Mouse (Mus musculus) right cerebral cortex, postnatal 10 days (tissue): ENCODE data around the gene Slc1a3.

Experiments used
- DNase-seq, 2 experiments: peaks; one replicate each; pipeline ENCODE4 v3.0.0; 2021; ENCODE audit warnings: low spot score in 2 of 2

Gene Slc1a3

DNA sequence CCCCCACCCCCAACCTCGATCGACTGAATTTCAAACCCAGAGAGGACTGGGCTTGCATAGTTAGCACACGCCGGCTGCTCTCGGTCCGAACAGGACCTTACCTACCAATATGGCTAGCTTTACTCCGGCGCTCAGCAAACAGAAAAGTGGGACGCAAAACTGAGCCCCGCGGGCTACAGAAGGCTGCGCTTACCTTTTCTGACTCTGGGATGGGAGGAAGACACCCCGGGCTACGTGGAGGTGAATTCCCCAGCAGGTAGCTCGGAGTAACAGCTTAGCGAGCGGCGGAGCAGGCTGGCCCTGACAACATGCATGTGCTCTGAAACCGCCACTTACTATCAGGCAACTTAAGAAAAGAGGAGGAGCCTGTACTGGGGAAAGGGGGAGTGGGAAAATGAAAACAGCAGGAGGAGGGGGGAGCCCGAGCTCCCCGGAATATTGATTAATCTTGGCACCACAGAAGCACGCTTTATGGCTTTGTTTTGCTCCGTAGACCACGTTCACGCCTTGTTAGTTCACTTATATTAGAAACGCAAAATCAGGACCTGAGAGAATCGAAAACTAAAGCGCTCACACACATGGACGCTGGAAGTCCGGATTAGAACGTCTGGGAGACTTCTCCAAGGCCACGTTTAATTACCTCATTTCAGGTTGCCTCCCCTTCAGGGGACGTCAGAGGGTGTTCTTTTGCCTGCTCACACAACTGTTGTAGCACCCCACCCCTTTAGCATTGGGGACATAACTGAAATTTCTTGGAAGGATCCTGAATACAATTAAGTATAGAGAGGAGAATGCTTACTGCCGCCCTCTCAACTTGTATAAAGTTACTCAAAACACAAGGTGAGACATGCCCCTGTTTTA lies at the start of gene Slc1a3:
TSS of gene Slc1a3 (minus strand) at position 619 of the 861 bp plus-strand sequence.
- DNase-seq = peak; percentile 30 to 50

DNA sequence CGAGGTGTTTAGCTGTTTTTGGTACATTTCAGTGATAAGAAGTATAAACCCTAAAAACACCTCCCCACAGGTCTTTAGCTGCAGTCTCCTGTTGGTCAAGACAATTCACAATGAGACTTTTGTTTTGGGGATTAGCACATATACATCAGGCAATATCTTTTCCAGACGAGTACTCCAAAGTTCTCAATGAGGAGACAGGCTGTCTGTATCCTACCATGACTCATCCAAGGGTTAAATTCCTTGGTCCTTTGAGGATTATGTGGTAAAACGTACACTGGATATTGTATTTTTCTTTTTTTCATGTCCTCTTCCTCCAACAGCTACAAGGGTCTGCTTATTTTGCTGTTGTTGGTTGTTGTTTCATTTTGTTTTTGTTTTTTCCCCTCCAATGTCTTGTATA lies 48.5 kb upstream of the Slc1a3 start:
- DNase-seq = no peak

DNA sequence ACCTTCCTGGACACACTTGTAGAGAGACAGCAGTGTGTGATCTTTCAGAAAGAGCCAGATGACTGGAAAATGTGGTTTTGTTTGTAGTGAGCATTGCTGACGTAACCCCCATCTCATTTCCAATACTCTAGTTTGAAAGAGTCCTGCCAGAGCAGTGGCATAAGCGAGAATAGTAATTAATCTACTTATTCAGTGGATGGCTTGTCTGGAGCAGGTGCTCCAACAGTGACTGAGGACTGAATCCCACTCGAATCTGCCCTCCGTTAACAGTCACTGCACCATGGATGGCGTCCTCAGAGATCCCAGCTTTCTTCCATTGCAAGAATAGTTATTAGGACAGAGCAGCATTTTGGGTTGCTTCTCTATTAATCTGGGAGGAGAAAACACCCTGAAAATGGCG lies 45.9 kb upstream of the Slc1a3 start:
- DNase-seq = no peak

DNA sequence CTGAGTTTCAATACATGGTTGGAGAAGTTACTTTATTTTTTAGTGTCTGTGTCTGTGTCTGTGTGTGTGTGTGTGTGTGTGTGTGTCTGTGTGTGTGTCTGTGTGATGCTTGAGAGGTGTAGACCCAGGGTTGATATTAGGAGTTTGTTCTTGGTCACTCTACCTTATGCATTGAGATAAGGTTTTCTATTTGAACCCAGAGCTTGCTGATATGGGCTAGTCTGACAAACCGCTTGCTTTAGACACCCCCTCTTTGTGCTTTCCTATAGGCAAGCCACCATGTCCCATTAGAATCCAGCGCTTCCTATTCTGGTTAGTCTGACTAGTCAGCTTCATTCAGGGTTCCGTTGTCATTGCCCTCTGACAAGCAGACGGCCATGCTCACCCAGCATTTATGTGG lies 39.2 kb upstream of the Slc1a3 start:
- no peak for DNase-seq

DNA sequence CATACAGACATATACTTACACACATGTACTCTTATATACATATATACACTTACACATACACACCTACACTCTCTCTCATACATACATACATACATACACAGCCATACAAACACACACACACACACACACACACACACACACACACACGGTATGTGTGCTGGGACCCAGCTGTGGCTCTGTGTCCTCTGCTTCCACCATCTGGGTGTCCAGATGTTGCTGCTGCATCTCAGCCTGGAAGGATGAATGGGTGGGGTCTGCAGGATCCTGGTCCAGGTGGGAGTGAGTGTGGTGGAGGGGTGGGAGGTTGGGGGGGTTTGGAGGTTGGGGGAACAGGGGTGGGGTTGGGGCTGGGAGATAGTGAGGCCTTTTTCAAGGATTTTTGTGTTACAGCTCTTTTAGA lies 38.2 kb upstream of the Slc1a3 start:
- DNase-seq = no peak

DNA sequence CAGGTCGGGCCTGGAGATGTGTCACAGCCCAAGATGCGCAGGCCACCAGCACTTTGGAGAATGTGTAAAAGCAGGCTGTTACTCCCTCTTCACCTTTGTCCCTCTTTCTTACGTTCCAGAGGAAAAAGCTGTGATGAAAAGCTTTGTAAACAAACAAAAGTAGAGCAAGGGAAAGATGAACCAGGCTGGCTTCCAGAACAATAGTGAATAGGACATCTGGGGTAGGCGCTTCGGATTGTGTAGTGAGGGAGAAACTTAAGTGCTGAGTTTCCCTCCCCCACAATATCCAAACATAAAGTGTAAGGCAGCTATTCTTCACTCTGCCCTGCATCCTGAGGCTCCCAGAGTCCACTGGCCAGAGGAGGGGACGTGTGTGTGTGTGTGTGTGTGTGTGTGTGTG lies 31.0 kb upstream of the Slc1a3 start:
- no peak for DNase-seq

DNA sequence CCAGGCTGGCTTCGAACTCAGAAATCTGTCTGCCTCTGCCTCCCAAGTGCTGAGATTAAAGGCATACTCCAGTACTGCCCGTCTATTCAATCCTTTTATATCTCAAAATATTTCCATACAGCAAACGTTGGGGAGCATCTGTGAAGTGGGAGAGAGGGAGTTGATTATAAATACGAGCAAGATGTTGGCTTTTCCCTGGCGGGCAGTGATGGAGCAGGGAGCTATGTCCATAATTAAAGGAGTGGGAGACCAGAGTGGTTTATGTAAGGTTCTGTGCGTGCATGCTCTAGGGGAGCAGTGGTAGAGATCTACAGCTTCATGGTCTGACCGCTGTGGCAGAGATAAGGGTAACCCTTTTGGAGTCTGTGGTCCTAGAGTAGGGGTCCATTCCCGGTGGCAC lies 30.2 kb upstream of the Slc1a3 start:
- no peak for DNase-seq

DNA sequence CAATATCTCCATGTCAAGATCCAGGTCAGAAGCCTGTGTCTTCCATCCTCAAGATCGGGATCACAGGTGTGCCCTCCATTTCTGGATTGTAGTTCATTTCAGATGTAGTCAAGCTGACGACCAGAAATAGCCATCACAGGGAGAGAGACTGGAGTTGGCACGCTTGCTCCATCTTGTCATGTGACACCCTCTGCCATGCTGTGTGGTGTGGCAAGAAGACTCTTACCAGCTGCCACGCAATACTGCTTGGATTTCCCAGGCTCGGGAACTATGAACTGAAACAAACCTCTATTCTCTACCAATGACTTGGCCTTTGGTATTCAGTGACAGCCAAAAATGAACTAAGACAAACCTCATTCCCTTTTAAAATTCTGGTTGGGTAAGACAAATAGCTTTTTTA lies 27.6 kb upstream of the Slc1a3 start:
- DNase-seq = peak in 1 of 2 experiments; percentile 43

DNA sequence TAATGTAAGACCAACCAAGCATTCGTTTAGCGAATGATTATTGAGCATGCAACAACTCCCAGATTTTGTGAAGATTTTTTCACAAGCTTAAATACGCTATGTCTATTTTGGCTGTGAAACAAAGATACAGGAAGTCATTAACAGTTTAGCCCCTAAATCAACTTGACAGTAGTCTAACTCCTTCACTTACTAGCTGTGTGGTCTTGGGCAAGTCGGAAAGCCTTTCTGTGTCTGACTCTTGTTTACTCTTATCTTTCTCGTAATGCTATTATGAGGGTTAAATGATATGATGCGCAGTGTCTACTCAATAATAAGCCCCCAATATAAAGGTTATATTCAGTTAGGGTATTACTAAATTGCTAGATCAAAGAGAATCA lies 23.8 kb upstream of the Slc1a3 start:
- DNase-seq = no peak

DNA sequence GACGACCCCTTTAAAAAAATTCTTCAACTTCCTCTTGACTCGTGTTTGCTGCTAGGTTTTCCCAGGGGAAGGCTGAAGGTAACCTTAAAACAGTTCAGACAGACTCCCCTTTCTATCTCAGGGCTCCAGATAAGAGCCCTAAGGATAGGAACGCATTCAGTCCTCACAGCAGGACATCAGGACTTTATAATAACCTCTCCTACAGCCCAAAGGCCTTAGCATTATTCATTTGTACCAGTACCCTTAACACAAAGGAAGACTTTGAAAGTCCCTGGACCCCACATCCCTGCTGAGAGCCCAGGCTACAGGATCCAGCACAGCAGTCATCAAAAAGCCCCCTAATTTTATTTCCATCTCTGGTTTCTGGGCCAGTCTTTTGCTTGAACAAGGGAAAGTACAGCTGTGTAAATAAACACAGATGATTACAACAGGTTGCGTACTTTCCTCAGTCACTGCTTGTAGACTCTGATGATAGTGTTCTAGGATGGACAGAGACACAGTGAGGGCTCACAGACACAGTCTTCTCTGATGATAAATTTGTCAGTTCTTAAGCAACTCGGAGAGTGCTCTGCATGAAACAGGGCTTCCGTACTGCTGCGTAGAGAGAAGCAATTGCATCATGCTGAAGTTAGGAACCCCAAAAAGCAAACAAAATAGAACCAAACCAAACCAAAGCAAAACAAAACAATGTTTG lies 23.3 kb upstream of the Slc1a3 start:
- DNase-seq = no peak

DNA sequence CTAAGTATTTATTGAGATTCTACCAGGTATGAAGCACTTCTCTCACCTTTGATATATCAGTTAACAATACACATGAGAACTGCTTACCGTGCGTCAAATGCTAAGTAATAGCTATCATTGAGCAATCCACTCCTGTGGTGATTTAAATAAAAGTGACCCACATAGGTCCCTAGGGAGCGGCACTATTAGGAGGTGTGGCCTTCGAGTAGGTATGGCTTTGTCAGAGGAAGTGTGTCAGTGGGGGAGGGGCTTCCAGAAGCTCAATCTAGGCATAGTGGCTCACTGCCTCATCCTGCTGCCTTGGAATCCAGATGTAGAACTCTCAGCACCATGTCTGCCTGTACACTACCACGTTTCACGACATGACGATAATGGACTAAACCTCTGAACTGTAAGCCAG lies 18.3 kb upstream of the Slc1a3 start:
- DNase-seq = no peak

DNA sequence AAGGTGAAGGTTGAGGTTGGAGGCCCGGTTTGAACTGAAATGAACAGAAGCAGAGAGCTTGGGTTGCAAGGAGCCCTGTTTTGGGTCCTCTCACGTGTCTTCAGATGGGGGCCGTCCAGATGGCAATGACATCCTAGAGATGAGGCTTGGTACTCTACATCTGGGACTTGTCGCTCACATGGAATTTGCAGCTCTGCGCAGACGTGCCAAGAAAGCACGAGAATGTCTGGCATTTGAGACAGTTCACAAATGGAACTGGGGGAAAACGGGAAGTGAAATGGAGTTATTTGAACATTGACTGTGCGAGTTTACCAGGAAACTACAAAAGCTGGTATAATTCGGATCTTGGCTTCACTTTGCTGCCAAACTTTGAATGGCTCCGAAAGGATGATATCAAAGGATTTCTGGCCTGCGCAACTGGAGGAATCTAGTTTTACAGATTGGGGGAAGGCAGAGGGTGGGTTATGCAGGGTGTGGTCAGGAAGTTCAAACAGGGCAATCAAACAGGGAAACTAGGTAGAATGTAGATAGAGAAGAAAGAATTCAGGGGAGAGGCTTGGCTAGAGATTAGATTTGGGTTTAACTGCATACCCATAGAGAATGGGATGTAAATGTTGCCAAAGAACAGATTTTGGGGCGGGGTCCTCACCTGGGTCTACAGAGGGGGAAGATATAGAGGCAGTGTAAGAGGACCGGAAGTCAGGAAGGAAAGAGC lies 12.0 kb upstream of the Slc1a3 start:
- DNase-seq = no peak

DNA sequence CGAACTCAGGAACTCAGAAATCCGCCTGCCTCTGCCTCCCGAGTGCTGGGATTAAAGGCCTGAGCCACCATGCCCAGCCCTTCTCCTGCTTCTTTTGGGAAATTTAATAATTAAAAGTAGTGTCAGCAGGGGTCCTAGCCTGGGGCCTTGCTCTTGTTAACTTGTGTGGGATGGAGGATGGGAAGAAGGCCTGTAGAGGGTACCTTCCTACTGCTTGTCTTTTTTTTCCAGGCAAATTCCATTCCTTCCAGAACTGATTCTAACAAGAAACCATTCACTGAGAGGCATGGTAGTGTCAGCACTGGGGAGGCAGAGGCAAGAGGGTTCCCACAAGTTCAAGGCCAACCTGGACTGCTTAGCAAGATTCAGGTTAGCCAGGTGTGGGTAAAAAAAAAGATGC lies 11.2 kb upstream of the Slc1a3 start:
- no peak for DNase-seq

DNA sequence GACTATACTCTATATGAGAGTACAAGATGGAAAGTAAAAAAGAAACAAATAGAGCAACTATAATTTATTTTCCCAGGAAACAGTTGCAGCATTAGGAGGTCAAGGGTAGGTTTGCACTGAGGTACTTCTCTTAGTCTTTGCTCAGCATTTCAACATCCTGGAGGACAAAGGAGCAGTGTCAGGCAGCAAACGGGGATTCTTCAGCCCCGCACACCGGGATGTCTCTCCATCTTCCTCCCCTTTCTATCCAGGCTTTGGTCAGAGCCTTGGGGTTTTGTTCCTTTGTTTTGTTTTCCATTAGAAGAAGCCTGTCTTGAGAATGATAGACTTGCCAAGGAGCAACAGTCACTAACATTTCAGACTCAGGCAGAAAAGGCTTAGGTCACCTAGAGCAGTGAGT lies 10.4 kb upstream of the Slc1a3 start:
- no peak for DNase-seq

DNA sequence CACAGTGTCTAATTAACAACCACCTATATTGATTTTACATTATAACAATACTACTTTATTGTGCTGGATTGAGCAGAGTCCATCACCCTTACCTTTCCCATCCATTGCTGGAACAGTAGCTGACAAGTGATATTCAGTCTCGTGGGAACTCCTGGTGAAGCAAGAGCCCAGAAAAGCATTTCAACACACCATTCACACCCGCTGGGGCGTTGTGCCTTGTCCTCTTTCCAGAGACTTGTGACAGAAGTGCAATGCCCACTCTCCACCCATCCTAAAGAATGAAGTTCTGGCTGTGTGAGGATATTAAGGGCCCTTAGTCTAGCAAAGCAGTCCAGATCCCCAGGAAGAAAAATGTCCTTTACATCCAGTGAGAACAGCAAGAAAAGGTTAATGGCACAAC lies 7.9 kb upstream of the Slc1a3 start:
- no peak for DNase-seq

DNA sequence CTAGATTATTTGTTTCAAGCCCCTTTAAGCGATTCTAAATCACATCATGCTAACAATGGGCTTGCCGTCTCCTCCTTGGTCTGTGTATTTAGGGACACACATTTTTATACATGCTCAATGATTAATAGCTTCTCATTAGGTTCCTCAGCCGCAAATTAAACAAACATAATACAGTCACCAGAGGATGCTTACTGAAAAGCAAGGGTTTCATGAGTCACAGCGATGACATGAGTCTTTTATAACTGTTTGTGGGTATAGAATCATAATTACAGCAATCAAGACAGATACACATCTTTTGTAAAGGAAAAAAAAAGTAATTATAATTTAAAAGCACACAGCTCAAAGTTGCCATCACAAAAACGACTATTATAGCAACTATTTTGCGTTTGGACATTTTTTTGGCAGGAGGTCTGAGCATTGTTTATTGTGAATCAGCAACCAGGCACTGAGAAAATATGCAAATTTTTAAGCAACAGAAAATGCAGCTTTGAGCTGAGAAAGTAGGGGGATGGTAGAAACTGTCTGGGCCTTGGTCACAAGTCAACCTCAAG lies 6.5 kb upstream of the Slc1a3 start:
- DNase-seq = no peak

DNA sequence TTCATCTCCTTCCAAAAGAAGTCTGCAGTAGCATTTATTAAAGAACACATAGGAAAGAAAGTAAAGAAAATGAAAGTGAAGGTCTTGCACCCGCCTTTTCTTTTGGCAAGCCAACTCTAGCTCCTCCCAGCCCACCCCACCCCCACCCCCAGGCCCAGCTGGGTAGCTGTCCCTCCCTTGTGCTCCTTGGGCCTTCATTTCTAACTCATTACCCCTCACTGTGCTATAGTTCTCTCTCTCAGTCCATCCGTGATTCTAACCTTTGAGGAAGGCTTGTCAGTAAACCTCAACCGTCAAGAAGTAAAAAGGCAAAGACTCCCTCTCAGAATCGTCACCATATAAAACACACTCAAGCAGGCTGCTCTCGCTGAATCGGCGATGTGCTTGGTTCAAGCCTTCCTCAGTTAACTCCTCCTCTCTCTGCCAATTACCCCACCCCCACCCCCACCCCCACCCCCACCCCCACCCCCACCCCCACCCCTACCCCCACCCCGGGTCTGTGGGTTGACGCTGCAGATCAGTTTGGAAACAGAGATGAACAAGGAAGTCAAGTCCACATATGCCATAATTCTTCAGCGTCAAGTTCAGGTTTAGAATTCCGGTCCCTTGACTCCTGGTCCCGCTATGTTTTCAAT lies 5.9 kb upstream of the Slc1a3 start:
- no peak for DNase-seq

DNA sequence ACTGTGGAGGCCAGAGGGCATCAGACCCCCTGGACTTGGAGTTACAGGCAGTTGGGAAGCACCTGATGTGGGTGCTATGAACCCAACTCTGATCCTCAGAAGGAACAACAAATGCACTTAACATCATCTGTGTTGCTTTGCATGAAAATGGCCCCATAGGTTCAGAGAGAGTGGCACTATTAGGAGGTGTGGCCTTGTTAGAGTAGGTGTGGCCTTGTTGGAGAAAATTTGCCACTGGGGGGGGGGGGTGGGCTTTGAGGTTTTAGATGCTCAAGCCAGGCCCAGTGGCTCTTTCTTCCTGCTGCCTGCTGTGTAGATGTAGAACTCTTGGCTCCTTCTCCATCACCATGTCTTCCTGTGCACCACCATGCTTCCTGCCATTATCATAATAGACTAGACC lies 5.1 kb upstream of the Slc1a3 start:
- no peak for DNase-seq

DNA sequence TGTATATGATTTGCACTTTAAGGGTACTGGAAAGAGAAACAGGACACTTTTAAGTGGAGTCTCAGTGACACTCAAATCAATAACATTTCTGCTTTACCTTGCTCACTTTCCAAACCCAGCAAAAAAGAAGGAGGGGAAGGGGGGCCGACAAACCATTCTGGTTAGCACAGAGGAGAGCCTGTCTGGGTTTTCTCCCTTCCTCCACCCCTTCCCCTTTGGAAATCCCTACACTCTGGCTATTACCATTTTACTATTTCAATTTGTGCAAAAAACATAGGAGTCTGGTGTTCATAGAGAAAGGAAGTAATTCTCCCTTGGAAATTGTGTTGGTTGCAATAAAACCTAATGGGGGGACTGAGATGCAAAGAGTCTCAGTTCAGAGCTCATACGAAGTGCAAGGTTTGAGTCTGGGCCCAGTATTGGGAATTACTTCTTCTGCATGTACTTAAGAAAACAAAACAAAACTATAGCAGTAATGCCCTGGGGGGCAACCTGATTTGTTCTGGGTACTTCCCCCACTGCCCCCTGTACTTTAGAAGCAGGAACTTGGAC lies 1.9 kb upstream of the Slc1a3 start:
- DNase-seq = no peak

DNA sequence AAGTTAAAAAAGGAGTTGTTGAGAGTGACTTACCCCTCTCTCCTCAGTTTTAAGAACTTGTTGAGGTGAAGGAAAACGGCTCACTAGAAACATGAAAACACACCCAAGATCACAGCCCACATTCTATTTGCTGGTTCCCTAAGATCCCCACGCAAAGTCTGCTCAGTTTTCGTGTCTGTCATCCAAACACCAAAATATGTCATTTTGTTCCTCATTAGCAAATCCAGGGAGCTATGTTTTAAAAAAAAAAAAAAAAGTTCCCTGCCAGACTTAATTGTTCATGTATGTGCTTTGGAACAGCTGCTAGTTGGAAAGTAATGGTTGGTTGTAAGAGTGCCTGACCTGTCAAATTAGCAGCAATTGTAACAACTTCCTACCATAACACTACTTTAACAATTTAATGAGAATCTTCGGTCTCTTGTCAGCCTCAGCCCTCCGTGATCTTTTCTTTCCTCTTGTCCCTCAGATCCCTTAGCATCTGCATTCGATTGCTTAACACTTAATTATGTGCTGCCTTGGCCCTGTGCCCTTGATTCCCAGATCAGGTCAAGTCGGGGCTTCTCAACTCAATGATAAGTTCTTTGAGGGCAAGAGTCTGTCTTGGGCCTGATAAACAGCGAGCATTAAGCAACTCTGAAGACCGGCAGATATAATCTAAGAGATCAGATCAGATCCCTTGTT lies 1.2 kb upstream of the Slc1a3 start:
- DNase-seq = no peak

DNA sequence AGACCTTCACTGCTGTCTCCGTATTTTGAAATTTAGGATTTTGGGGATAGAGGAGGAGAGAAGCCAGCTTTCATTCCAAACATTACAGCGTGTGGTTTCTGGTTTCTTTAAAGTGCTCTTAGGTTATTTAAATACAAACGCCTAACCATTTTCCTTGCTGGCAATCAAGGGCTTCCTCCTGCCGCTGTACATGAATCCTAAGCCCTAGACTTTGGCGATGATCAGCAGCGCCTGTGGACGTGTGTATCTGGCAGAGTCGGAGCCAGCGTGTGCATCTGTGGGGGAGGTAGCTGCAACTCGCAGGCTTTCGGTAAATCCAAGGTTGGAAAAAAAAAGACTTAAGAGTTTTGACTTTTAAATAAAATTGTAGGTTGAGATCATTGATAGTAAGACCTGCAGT lies 986 bp downstream of the Slc1a3 start:
- peak in 1 of 2 experiments; percentile 38 for DNase-seq
